Mouse (Mus musculus) gastrocnemius, adult 8-10 months (tissue): ENCODE data around the gene Tmem156. TPM values are rescaled to one million over a fixed set of nuclear protein-coding genes. Genes with fewer than 3 reads are reported as not detected.

ENCODE experiments used
- DNase-seq, 2 experiments: peaks; one replicate each; pipeline ENCODE4 v3.0.0; 2022; ENCODE audit warnings: low spot score in 2 of 2
- total RNA-seq, 4 experiments: library from RNA; stranded (reverse); gene quantifications; 2 replicates each; pipeline ENCODE4 v1.2.4; 2022

Gene Tmem156
- total RNA-seq, 4 experiments from 2014 or later, result 0.25 TPM; not detected in 3

DNA sequence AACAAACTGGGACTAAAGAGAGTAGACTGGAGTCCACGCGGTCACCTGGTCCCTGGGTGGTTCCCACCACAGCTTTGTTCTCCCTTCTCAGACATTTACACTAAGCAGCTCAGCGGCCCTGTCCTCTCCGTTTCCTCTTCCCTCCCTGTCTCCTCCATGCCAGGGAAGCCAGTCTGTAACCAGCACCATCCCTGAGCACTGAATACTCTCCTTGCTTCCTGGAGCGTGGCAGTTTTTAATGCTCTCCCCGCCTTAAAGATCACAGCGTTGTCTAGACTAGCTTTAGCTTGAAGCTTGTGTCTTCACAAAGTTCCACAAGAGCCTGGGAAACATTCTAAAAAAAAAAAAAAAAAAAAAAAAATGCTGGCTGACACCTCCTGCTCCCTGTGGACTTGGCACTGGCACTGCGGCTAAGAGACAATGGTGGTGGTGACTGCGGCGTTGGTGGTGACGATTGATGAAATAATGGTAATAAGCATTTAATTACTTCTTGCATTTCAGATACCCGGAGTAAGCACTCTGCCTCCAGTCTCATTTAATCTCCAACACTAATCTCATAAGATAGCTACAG lies 44.6 kb downstream of the Tmem156 start:
- no peak for DNase-seq

DNA sequence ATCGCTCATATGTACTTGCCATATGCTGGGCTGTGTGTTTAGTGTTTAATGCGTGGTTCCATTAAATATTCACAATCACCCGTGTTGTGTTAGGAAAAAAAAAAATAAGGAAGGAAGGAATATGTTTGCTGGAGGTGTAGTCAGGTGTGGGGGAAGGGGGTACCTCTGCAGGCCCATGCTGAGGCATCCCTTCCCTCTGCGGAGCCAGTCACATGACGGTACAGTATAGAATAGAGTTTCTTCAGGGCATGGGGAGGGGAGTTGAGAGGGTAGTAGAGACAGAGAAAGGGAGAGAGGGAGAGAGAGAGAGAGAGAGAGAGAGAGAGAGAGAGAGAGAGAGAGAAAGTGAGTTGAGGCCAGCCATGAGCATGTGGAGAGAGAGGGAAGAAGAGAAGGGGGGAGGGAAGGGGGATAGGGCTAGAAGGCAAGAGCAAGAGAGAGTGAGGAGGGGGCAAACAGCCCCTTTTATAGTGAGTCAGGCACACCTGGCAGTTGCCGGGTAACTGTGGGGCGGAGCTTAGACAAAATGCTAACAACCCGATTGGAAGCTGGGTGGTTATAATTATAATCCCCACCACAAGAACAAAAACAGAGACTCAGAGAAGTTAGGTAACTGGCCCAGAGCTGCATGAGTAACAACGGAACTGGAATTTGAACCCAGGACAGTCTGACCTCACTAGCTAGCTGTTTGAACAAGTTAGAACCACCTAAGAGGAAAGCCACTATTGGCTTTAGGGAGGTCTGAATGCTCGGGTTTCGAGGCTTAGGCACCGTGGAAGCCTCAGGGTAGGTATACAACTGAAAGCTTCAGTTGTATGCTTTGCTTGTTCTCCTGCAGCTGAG lies 45.3 kb downstream of the Tmem156 start:
- DNase-seq, result no peak

DNA sequence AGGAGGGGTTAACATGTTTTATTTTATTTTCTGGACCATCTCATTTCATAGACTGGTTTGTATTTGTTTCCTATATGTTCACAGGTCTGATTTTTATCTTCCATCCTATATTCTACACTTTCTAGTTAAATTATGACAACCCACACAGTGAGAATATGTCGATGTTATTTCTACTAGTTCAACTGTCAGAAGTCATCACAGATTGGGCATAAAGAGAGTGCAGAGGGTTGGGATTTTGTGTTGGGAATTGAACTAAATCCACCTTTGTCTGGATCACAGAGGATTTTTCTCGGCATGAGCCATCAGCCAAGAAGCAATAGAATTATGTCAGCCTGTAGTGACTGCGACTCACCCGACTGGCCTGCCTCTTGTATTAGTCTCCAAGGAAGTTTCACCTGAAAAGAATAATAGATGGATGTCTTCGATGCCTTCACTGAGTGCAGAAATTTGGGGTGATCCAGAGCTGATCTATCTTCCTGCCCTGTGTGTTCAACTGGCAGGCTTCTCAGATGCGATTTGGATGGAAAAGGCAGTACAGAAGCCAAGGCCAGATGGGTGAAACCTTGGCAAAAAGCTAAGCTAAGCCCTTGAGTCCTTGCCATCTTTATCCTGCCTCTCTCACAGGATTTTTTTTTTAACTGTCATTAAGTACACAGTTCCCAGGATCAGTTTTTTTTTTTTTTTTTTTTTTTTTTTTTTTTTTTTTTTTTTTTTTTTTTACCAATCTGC lies 46.1 kb downstream of the Tmem156 start:
- no peak for DNase-seq

DNA sequence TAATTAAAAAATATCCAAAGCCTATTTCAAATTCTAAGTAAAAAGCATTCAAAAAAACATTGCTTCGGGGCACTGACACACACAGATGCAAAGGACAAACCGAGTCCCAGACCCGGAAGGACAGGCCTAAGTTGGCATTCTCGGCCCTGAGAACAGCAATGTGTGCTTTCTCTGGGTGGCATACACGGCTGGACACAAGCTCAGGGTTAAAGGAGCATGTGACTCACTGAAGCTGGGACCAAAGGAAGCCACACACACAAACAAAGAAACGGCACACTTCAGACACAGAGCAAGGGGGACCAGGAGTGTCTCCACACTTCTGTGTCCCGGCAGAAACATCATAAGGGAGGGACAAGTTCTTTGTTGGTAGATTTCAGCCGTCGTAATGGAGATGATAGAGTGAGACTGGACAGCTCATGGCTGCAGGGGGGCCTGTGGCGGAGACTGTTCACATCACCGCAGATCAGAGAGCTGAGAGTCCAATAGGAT lies 48.5 kb downstream of the Tmem156 start:
- DNase-seq, result no peak

DNA sequence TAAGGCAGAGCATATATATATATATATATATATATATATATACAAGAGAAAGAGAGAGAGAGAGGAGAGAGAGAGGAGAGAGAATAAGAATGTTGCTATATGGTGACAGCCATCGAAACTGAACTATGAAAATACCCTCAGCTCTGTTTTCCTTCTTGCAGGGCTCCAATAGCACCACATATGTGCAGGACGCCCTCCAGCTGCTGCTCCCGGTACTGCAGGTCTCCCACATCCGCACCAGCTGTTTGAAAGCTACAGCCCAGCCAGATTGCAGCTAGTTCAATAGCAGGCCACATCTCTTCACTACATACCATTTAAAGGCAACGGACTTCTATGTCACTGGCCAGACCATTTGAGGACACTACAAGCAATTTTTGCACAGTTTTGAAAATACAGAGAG lies 51.5 kb downstream of the Tmem156 start:
- DNase-seq, result no peak

DNA sequence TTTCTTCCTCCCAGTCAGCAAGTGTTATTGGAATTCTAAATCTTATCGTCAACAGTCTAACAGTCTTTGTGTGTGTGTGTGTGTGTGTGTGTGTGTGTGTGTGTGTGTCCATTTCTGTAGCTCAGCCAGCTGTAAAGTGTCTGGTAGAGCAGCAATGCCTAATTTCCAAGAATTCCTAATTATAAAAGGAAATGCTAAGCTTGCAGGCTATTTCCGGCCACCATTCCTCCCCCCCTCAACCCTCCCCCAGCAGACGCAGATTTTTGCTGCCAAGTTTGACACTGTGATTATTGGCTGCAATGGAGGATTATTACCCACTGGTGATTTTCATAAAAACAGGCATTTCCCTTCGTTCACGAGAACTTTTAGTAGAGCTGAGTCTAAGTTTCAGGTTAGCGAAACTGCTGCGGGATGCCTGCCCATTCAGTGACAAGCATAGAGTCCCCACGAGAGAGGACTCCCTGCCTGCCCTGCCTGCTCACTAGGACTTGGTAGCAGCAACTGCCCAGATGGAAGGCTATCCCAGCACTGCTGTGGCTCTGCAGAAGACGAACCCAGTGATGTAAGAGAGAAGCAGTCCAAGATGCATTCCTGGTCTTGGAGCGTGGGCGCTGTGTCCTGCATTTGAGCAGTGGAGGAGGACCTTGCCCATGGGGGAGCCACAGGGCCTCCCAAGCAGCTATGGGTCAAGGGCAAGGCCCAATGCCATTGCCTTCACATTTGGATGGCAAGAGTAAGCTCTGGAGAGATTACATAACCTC lies 52.9 kb downstream of the Tmem156 start:
- DNase-seq, result peak; percentile 29 to 49

DNA sequence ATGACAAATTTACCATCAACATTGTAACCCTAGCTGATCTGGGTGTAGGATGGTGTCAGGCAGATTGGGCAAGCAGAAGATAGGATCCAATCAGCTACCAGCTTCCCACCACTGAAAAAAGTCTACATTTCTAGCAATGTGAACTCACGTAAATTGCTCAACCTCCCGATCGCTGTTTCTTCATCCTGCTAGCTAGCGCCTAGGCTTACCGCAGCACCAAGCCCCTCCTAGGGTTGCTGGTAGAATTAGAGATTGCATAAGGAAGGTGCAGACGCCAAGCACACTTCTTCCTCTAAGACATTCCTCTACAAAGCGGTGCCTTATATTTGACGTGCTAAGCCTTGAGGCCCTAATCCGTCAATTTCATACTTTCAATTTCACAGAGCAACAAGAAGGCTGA lies 53.6 kb downstream of the Tmem156 start:
- DNase-seq, result no peak

DNA sequence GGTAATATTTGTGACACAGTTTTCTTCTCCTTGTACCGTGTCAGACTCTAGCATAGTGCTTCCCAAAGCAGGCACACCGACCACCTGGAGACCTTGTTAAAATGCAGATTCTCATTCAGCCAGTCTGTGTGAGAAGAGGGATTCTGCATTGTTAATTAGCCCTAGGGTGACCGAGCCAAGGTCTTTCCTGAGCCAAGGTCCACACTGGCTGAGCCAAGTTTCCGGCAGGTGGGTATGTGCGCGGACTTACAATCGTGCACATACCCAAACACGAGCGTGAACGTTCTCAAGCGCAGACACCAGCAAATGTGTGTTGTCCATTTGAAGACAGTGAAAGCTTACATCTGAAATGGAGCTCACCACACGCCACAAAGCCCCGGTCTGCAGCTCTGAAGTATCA lies 55.3 kb downstream of the Tmem156 start:
- no peak for DNase-seq

DNA sequence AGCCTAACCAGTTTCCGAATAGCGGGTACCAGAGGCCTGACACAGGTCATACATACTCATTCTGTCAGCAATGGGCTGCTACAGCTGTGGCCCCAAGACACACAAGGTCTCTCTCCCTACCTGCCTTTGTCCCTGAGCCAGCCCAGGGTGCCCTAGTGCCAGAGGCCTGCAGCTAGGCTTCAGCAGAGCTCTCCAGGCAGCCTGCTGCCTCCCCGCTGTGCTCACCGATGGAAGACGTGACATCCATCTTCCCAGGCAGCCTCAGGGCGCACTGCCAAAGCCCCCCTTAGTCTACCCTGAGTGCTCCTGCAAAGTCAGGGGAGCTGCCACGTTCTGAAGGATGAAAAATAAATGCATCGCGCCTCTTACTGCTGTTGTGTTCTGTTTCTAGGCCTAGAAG lies 63.9 kb downstream of the Tmem156 start:
- no peak for DNase-seq

DNA sequence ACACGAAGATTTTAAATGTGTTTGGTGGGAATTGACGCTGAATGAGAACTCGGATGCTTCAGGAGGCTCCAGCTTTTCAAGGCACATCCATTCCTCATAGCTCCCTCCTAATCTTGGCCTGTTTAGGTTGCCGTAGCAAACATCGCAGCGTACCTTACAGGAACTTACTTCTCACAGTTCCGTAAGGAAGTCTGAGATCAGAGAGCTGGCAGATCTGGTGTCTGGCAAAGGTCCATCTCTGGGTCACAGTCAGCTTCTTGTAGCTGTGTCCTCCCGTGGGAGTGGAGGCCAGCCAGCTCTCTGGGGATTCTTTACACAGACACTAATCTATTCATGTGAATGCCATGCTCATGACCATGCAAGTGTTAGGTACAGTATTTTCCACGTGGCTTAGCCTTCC lies 65.2 kb downstream of the Tmem156 start:
- DNase-seq, result no peak

DNA sequence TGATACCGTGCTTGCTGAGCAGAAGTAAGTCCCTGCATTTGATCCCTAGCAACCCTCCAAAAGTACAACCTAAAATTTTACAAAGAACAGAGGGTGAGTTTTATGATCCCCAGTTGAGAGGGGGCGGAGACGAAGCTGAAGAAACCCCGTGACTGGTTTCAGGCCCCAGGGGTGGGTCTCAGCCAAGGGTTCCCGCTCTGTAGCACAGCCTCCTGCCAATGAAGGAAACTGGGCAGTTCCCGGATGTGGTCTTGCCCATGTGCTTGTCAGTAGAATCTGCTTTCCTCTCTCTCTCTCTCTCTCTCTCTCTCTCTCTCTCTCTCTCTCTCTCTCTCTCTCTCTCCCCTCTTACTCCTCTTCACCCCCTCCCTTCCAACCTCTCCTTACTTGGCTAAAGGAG lies 66.0 kb downstream of the Tmem156 start:
- DNase-seq, result no peak

DNA sequence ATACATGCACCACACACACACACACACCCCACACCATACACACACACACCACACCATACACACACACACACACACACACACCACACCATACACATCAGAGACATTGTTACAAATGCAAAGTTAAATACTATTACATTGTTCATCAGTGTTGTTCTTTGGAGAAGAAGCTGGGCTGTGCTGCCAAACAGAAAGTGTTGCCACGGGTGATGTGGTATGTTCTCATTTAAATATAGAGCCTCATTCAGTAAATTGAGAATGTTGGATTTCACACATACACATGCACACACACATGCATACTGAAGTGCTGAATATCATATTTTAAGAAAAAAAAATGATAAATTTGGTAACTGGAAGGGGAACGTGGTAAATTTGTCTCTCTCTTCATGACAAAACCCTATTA lies 67.3 kb downstream of the Tmem156 start:
- DNase-seq, result no peak

DNA sequence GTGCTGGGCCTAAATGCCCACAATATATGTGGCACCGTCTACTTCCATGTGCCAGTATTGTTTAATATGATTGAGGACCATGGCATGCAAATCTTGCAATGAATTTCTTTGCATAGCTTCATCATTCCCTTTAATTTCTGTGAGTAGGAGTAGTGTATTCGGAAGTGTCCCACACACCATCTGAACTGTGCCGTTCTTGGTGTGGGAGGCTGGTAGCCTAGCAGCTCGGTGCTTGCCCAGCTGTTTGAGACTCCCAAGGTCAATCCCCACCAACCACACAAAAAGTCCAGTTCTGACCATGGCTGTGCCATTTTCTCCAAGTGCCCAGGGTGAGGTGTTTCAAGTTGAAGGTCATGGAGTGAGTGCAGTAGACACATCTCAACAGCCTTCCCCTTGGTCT lies 69.9 kb downstream of the Tmem156 start:
- no peak for DNase-seq

DNA sequence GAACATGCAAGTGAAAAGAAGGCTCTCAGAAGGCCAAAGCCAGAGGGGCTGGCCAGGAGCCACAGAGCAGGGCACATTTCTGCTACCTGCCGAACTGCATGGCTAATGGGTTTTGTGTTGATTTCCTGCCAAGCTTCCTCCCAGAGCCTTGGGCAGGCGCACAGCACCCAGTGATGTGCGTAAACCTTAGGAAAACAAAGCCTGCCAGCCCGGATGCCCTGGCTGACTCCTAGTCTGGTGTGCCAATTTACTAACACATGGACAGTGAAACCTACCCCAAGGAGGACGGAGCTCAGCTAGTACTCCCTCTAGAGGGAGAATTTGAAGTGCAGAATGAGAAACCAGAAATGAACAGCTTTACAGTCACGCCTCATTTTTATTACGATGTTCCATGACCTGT lies 72.1 kb downstream of the Tmem156 start:
- DNase-seq, result peak in 1 of 2 experiments; percentile 20

DNA sequence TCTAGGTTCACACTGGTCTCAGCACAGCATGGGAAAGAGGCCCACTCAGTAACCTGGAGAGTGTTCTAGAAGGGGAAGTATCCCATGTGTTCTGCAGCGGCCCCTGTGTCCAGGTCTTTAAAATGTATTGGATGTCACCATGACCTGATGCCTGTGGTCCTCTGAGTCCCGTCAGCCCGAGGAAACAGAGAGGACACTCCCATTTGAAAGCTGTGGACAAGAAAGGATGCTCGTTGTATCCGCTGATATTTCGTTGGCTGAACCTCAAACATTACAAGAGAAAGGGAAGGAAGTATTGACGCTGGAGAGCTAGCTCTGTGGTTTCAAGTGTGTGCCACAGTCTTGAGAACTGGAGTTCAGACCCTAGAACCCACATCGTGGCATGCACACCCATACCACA lies 72.8 kb downstream of the Tmem156 start:
- no peak for DNase-seq

DNA sequence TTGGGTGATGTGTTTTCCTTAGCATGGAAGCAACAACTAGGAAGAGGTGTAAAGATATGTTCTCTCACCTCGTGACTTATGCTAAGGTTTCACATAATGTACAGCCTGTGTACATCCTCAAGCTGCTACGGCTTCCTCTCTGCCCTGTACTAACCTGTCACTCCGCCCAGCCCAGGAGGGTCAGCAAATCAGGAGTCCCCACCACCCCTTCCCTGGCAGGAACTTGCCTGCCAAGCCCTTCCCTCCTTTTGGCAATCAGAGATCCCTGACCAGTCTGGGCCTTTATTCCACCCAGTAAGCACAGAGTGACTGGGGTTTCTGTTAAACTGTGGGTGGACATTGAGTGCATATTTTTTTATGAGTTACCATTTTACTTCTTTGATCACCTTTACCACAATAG lies 76.4 kb downstream of the Tmem156 start:
- no peak for DNase-seq

DNA sequence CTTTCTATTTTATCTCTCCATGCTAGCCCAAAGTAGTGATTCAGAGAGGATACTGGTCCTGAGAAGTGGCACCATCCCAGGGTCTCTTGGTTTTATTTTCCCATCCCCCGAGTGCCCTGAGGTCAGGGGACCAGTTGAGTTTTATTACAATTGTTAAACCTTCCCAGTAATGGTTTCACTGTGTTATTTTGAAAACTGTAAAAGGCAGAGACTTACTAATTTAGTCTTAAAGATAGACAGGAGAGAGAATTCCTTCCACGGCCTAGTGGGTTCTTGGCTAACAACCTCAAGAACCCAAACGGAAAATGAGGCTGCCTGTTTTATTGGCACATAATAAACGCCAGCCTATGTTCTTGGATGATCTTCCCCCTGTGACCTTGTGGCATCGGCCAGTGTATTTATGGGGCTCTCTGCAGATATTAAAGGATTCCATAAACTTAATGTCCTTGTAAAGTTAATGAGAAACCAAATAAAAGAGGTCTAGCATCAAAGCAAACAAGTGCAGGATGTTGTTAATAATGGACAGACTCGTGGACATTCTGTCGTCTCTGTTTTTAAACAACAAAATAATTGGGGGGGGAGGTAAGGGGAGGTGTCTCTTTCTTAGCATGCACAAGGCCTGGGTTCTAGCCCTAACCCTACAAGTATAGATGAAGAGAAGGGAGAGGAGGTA lies 79.9 kb downstream of the Tmem156 start:
- DNase-seq, result no peak

DNA sequence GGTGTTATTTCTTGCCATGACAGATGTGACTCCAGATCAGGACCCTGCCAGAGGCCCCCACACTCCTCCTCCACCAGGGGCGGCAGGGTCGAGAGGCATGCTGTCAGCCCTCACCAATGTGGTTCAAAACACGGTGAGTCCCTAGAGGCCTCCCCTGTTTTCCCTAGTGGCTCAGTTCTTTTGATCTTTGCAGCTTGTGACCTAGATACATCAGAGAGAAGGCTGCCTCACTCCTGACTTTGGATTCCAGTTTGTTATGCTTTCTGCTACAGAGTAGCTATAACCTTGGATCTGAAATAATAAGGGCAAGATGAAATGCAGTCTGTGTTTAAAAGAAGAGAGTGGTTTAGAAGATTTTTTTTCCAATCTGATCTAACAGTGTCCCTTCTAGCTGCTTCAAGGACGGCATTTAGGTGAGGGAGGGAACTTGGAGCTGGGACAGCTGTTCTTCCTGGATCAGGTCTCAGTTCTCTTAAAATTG lies 85.9 kb downstream of the Tmem156 start:
- DNase-seq, result no peak

DNA sequence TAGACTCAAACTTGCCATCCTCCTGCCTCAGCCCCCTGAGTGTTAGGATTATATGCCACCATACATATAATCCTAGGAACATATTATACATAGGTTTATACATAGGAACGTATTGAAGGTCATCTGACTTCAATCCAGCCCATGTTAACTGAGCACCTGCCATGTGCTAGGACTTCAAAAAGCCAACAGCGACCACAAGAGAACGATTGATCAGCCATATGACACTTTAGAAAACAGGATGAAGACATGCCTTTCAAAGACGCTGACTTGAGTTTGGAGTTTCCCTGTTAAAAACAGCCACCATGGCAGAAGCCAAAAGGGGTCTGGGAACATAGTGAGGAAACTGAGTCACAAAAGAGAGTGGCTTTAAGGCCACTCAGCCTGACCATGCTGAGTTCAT lies 86.7 kb downstream of the Tmem156 start:
- no peak for DNase-seq
